Mouse (Mus musculus): ENCODE measurements around the gene Exosc2.
"Not testable (repeated sequence)": the region's sequence is repeated elsewhere in the genome, so short reads cannot be mapped to it uniquely, and the experiment has no call there.

Exosc2 gene

GRCm38 (mm10) chr2:31678641-31679040 lies 8.1 kb downstream of the Exosc2 start:
- no peak for DNase-seq

GRCm38 (mm10) chr2:31681051-31681707 lies 10.7 kb downstream of the Exosc2 start:
- not testable (repeated sequence) for DNase-seq

GRCm38 (mm10) chr2:31681731-31682235 lies 11.3 kb downstream of the Exosc2 start:
- DNase-seq = no peak

GRCm38 (mm10) chr2:31683666-31684065 lies 13.2 kb downstream of the Exosc2 start:
- peak; percentile 77 to 82 for DNase-seq

- DNase-seq = peak; percentile 95 to 97
Observed at GRCm38 (mm10) chr2:31688074-31688925, 17.8 kb downstream of the Exosc2 start, which contains the start of gene Abl1. TSS of gene Abl1 (plus strand) at chr2:31688376.

GRCm38 (mm10) chr2:31689045-31689444 lies 18.5 kb downstream of the Exosc2 start:
- DNase-seq = peak; percentile 22 to 32

GRCm38 (mm10) chr2:31690063-31690462 lies 19.5 kb downstream of the Exosc2 start:
- DNase-seq = no peak

- peak; percentile 48 for DNase-seq
Observed at GRCm38 (mm10) chr2:31698209-31698608, 27.7 kb downstream of the Exosc2 start.

GRCm38 (mm10) chr2:31700545-31701446 lies 30.3 kb downstream of the Exosc2 start:
- DNase-seq = peak; percentile 49 to 61

- no peak for DNase-seq
Observed at GRCm38 (mm10) chr2:31703226-31703625, 32.7 kb downstream of the Exosc2 start.

GRCm38 (mm10) chr2:31705914-31706313 lies 35.4 kb downstream of the Exosc2 start:
- DNase-seq = no peak

- DNase-seq = no peak
Observed at GRCm38 (mm10) chr2:31706531-31706930, 36.0 kb downstream of the Exosc2 start.

GRCm38 (mm10) chr2:31712716-31713115 lies 42.2 kb downstream of the Exosc2 start:
- no peak for DNase-seq

- no peak for DNase-seq
Observed at GRCm38 (mm10) chr2:31713813-31714212, 43.3 kb downstream of the Exosc2 start.

- no peak for DNase-seq
Observed at GRCm38 (mm10) chr2:31714780-31715179, 44.3 kb downstream of the Exosc2 start.

GRCm38 (mm10) chr2:31715985-31716384 lies 45.5 kb downstream of the Exosc2 start:
- peak; percentile 16 to 39 for DNase-seq

GRCm38 (mm10) chr2:31719202-31719880 lies 48.8 kb downstream of the Exosc2 start:
- no peak for DNase-seq

- no peak for DNase-seq
Observed at GRCm38 (mm10) chr2:31719944-31720343, 49.4 kb downstream of the Exosc2 start.

GRCm38 (mm10) chr2:31720783-31721182 lies 50.3 kb downstream of the Exosc2 start:
- DNase-seq = peak; percentile 49 to 54

- DNase-seq = no peak
Observed at GRCm38 (mm10) chr2:31724730-31725490, 54.4 kb downstream of the Exosc2 start.

GRCm38 (mm10) chr2:31727576-31728277 lies 57.2 kb downstream of the Exosc2 start:
- no peak for DNase-seq

Data from kidney, postnatal 4 days (tissue).